Mouse (Mus musculus): ENCODE measurements around the gene Ncf1. TPM values are rescaled to one million over a fixed set of nuclear protein-coding genes. Genes with fewer than 3 reads are reported as not detected.

Gene Ncf1
- polyA plus RNA-seq, 1 experiment from 2014 or later: 6.0 TPM

GRCm38 (mm10) chr5:134186961-134187731 is 42.3 kb downstream of the Ncf1 start:
- H3K9me3 ChIP-seq: no peaks in the 10 kb centered on the region
- H3K4me2 ChIP-seq (replicated peaks): no peak overlapping the region
- WGBS: 76% methylated on average over 4 of the region's 4 CpGs
- no peak overlapping the region for H3K4me3 ChIP-seq (replicated peaks)
- H3K4me1 ChIP-seq (replicated peaks): peaks cover 8% of the 10 kb centered on the region
- H3K36me3 ChIP-seq: no peaks in the 10 kb centered on the region
- no peak for ATAC-seq
- H3K27ac ChIP-seq: no peak overlapping the region
- no peak overlapping the region for H3K9ac ChIP-seq
- no peaks in the 10 kb centered on the region for H3K27me3 ChIP-seq (replicated peaks)

DNA sequence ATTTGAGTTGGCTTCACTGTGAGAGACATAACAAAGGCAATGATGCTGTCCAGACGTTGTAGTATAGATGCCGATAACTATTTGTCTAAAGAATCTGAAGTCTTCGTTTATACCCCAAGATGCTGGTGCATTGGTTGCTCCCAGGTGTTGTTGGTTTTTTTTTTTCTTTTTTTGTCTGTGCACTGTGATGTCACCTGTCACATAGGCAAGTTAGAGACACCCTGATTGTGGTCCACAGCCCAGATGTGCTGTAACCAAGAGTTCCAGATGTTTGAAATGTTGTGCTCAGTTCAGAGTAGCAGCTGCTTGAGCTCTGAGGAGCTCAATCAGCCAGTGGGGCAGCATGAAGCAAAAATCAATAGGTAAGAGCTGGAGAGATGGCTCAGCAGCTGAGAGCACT is 43.4 kb downstream of the Ncf1 start:
- Histone ChIP-seq H3K4me1 (replicated peaks) (peaks cover 8% of the 10 kb centered on the region), H3K27me3 (replicated peaks) (no peaks in the 10 kb centered on the region), H3K9ac (no peak overlapping the region), H3K36me3 (no peaks in the 10 kb centered on the region), H3K4me3 (replicated peaks) (no peak overlapping the region), H3K27ac (no peak overlapping the region), H3K4me2 (replicated peaks) (no peak overlapping the region), H3K9me3 (no peaks in the 10 kb centered on the region)
- ATAC-seq: no peak
- 76% methylated on average over 3 of the region's 3 CpGs for WGBS

DNA sequence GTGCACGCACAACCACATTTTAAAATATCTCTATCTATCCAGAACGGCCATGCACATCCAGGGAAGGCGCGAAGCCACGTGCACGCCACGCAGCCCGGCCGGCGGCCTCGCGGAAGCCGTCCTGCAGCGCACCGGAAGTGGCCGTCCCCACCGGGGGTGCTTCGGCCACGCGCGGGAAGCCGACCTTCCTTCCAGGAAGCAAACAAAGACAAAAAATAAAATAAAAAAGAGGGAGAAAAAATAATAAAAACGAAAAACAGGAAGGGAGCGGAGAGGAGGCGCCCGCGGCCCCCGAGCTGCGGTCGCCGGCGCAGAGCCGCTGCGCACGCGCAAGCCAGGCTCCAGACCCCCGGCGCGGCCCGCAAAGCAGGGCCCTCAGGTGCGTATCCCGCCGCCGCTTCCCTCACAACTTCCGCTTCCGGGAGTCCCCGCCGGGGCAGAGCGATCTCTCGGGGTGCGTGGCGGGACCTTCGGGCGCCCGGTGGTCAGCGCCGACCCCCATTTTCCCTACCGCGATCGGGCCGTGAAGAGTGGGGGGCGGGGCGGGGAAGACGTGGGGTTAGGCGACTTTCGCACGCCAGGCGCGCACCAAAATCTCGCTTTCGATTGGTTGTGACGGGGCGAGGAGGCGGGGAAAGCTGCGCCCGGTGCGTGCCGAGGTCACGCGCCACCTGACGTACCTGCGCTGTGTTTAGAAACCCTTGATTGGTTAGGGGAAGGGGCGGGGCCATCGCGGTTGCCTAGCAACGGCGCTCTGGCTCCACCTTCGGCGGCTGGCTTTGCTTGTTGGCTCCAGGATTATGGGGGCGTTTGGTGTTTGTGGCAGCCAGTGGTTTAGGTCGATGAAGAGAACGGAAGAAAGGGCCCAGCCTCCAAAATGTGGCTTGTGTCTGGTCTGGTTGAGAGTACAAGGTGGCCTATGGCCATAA is 45.3 kb downstream of the Ncf1 start, which contains the start of gene Gtf2ird2:
Gene Gtf2ird2, plus strand, starts transcription at position 140 of the 929 bp plus-strand sequence.
- peak within 1 kb of the TSS; percentile 95 for H3K27ac ChIP-seq
- peak within 1 kb of the TSS; percentile 79 for H3K9ac ChIP-seq
- peaks cover 8% of the 10 kb centered on the region for H3K4me1 ChIP-seq (replicated peaks)
- WGBS: under 1% methylated on average over 92 of the region's 92 CpGs
- peak within 1 kb of the TSS; percentile 73 for H3K4me3 ChIP-seq (replicated peaks)
- peak within 1 kb of the TSS; percentile 81 for H3K4me2 ChIP-seq (replicated peaks)
- no peaks in the 10 kb centered on the region for H3K27me3 ChIP-seq (replicated peaks)
- no peaks in the 10 kb centered on the region for H3K9me3 ChIP-seq
- no peaks in the 10 kb centered on the region for H3K36me3 ChIP-seq
- peak; percentile 97 for ATAC-seq

DNA sequence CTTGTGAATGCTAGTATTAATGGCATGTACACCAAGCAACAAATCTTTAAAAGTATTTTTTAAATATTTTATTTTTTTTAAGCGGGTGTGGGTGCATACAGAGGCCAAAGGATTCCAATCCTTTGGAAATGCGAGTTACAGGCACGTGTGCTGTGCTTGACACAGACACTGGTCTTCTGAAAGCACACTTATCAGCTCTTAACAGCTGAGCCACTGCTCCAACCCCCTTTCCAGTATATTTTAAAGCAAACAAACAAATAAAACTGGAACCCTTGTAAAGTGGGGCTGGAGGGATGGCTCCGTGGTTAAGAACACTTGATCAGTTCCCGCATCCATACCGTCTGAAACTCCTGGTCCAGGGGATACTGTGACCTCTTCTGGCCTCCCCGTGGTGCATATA is 46.3 kb downstream of the Ncf1 start:
- Histone ChIP-seq H3K9ac (peak overlapping the region; percentile 79), H3K27ac (peak overlapping the region; percentile 95), H3K9me3 (no peaks in the 10 kb centered on the region), H3K4me2 (replicated peaks) (peak overlapping the region; percentile 81), H3K4me1 (replicated peaks) (peaks cover 8% of the 10 kb centered on the region), H3K36me3 (no peaks in the 10 kb centered on the region), H3K27me3 (replicated peaks) (no peaks in the 10 kb centered on the region), H3K4me3 (replicated peaks) (peak overlapping the region; percentile 73)
- no peak for ATAC-seq
- 43% methylated on average over 7 of the region's 7 CpGs for WGBS

DNA sequence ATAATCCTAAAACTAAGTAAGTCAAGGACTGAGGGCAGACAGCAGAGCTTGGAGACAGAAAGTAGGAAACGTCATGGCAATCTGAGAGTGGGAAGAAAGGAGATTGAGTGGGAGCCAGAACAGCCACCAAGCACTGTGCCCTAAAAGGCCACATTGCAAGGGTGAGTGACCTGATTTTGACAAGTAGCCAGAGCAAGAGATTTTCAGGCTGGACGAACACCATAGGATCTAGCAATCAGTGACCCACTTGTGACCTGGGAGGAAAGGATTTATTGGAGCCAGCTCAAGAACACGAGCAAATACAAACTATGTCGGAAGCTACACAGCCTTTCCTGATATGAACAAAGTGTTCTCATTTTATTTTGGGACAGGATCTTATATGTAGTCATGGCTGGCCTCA is 46.7 kb downstream of the Ncf1 start:
- WGBS: 37% methylated on average over 4 of the region's 4 CpGs
- Histone ChIP-seq H3K9ac (no peak overlapping the region), H3K27ac (no peak overlapping the region), H3K9me3 (no peaks in the 10 kb centered on the region), H3K4me3 (replicated peaks) (no peak overlapping the region), H3K4me1 (replicated peaks) (peaks cover 8% of the 10 kb centered on the region), H3K27me3 (replicated peaks) (no peaks in the 10 kb centered on the region), H3K36me3 (no peaks in the 10 kb centered on the region), H3K4me2 (replicated peaks) (peak overlapping the region; percentile 81)
- no peak for ATAC-seq

DNA sequence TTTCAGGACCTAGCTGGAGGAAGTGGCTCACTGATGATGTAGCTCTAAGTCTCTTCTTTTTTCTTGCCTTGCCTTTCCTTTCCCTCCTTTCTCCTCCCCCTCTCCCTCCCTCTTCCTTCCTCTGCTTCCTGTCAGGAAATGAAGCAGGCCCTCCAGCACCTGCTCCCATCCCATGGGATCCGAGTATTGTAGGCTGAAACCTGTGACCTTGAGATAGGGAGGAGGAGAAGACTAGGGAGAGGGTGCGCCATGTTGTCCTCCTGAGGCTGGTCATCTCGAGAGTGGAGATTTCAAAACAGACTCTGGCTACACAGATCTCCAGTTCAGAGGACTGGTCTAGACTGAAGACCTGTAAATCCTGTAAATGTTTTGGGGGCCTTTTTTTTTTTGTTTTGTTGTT is 47.3 kb downstream of the Ncf1 start:
- H3K27me3 ChIP-seq (replicated peaks): no peaks in the 10 kb centered on the region
- no peak overlapping the region for H3K4me2 ChIP-seq (replicated peaks)
- H3K36me3 ChIP-seq: no peaks in the 10 kb centered on the region
- H3K9ac ChIP-seq: no peak overlapping the region
- H3K9me3 ChIP-seq: no peaks in the 10 kb centered on the region
- no peak for ATAC-seq
- 57% methylated on average over 3 of the region's 3 CpGs for WGBS
- no peak overlapping the region for H3K4me3 ChIP-seq (replicated peaks)
- H3K27ac ChIP-seq: no peak overlapping the region
- H3K4me1 ChIP-seq (replicated peaks): peaks cover 8% of the 10 kb centered on the region

DNA sequence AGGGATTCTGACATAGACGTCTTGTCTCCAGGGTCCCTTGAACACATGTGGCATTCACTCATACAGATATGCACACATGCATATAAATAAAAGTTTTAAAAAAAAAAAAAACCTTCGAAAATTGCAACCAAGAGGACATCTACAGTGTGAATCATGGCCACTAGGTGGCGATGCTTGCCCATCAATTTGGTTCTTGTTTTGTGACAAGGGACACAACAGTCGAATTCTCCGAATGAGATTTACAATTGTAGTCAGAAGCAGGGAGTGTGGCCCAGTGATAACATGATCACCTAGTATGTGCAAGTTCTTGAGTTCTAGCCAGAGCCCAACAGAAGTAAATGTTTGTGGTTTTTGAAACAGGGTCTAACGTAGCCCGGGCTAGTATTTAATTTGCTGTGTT is 49.6 kb downstream of the Ncf1 start:
- Histone ChIP-seq H3K4me3 (replicated peaks) (no peak overlapping the region), H3K9ac (no peak overlapping the region), H3K27ac (no peak overlapping the region), H3K4me2 (replicated peaks) (no peak overlapping the region), H3K4me1 (replicated peaks) (peaks cover 12% of the 10 kb centered on the region), H3K36me3 (no peaks in the 10 kb centered on the region), H3K9me3 (no peaks in the 10 kb centered on the region), H3K27me3 (replicated peaks) (no peaks in the 10 kb centered on the region)
- 22% methylated on average over 7 of the region's 7 CpGs for WGBS
- ATAC-seq: no peak

GRCm38 (mm10) chr5:134178536-134178935 is 50.9 kb downstream of the Ncf1 start:
- Histone ChIP-seq H3K27ac (no peak overlapping the region), H3K4me1 (replicated peaks) (peaks cover 9% of the 10 kb centered on the region), H3K36me3 (no peaks in the 10 kb centered on the region), H3K27me3 (replicated peaks) (no peaks in the 10 kb centered on the region), H3K9me3 (no peaks in the 10 kb centered on the region), H3K4me2 (replicated peaks) (no peak overlapping the region), H3K9ac (no peak overlapping the region), H3K4me3 (replicated peaks) (no peak overlapping the region)
- ATAC-seq: no peak
- 73% methylated on average over 7 of the region's 7 CpGs for WGBS

GRCm38 (mm10) chr5:134176169-134176881 is 53.1 kb downstream of the Ncf1 start, which contains the start of gene Rcc1l:
TSS of gene Rcc1l (minus strand) at chr5:134176774.
- peak; percentile 93 for ATAC-seq
- WGBS: under 1% methylated on average over 72 of the region's 72 CpGs
- no peaks in the 10 kb centered on the region for H3K36me3 ChIP-seq
- no peaks in the 10 kb centered on the region for H3K27me3 ChIP-seq (replicated peaks)
- peak within 1 kb of the TSS; percentile 92 for H3K4me3 ChIP-seq (replicated peaks)
- H3K9ac ChIP-seq: peak within 1 kb of the TSS; percentile 70
- peak within 1 kb of the TSS; percentile 84 for H3K27ac ChIP-seq
- peak within 1 kb of the TSS; percentile 77 for H3K4me2 ChIP-seq (replicated peaks)
- H3K4me1 ChIP-seq (replicated peaks): peaks cover 7% of the 10 kb centered on the region
- no peaks in the 10 kb centered on the region for H3K9me3 ChIP-seq

DNA sequence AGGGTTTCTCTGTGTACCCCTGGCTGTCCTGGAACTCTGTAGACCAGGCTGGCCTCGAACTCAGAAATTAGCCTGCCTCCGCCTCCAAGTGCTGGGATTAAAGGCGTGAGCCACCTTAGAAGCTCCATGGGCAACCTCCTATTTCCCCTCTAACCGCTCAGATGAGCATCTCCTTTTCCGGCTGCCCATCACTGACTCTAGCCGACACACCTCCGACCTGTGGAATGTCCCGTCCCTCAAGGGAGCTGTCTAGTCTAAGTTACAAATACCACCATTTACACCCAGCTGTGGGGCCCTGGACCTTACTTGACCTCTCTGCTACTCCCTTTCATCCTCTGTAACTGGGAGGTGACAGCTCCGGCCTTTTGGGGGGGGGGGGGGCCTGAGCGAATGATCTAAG is 53.7 kb downstream of the Ncf1 start:
- Histone ChIP-seq H3K27ac (peak overlapping the region; percentile 84; the same call in 1 of the 2 replicates), H3K36me3 (peaks cover 3% of the 10 kb centered on the region; the same call in 1 of the 2 replicates), H3K9me3 (no peaks in the 10 kb centered on the region), H3K4me3 (replicated peaks) (peak overlapping the region; percentile 92), H3K4me2 (replicated peaks) (peak overlapping the region; percentile 77), H3K27me3 (replicated peaks) (no peaks in the 10 kb centered on the region), H3K4me1 (replicated peaks) (peaks cover 7% of the 10 kb centered on the region), H3K9ac (peak overlapping the region; percentile 70)
- peak; percentile 36 for ATAC-seq
- 10% methylated on average over 10 of the region's 10 CpGs for WGBS

GRCm38 (mm10) chr5:134173206-134173605 is 56.2 kb downstream of the Ncf1 start:
- 46% methylated on average over 4 of the region's 4 CpGs for WGBS
- Histone ChIP-seq H3K4me1 (replicated peaks) (peaks cover 7% of the 10 kb centered on the region), H3K27me3 (replicated peaks) (no peaks in the 10 kb centered on the region), H3K36me3 (peaks cover 7% of the 10 kb centered on the region), H3K9ac (no peak overlapping the region), H3K4me2 (replicated peaks) (no peak overlapping the region), H3K4me3 (replicated peaks) (no peak overlapping the region), H3K27ac (no peak overlapping the region), H3K9me3 (no peaks in the 10 kb centered on the region)
- no peak for ATAC-seq

DNA sequence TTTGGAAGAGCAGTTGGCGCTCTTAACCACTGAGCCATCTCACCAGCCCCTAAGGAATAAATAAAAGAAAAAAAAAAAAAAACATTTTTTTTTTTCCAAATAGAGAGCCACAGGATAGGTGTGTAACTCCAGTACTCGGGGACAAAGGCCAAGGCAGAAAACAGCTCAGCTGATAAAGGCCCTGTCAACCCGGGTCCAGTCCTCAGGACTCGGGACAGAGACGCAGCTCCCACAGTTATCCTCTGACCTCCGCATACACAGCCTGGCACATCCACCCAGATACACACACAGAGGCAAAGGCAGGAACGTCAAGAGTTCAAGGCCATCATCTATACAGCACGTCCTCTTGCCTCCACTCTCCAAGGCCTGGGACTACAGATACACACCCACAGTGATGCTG is 59.3 kb downstream of the Ncf1 start:
- 92% methylated on average over 8 of the region's 8 CpGs for WGBS
- ATAC-seq: no peak; the same call in 1 of the 2 replicates
- H3K4me1 ChIP-seq (replicated peaks): peaks cover under 1% of the 10 kb centered on the region; the same call in 1 of the 2 replicates

More for the DNA sequence above, 59.3 kb downstream of the Ncf1 start:
- H3K36me3 ChIP-seq: peaks cover 7% of the 10 kb centered on the region
- H3K4me2 ChIP-seq (replicated peaks): no peak overlapping the region
- no peaks in the 10 kb centered on the region for H3K9me3 ChIP-seq
- no peaks in the 10 kb centered on the region for H3K27me3 ChIP-seq (replicated peaks)
- no peak overlapping the region for H3K9ac ChIP-seq
- no peak overlapping the region for H3K27ac ChIP-seq
- no peak overlapping the region for H3K4me3 ChIP-seq (replicated peaks)
